Mouse (Mus musculus): ENCODE measurements at regions not wholly inside any gene's neighbourhood (a gene's known extent, or its start where the extent isn't known, plus 50 kb on each side); places are given as distances from the start of the nearest gene placed in this dataset.

DNA sequence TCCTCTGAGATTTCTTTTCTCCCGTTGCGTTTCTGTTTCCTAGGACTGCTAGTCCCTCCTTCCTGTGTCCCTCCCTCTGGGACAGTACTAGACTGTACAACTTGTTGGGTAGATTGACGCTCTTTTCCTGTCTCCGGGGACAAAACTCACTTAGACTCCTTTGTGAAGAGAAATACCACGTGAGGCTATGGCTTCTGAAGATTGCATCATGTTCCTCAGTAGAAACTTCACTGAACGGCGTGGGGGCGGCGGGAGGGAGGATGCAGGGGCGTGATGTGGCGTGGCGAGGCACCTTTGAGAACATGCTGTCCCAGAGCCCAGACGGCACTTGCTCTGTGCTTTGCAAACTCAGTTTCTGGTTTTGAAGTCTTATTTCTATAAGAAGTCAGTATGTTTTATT, 78.5 kb downstream of the Spata18 start:
- DNase-seq: no peak
- ATAC-seq (ENCODE audit: low FRiP score, low TSS enrichment): no peak
- Histone ChIP-seq H3K27me3 (ENCODE audit: control insufficient read depth, insufficient read depth, low read length) (no peaks in the 10 kb centered on the region), H3K4me3 (replicated peaks; ENCODE audit: low read depth, low read length) (no peak overlapping the region), H3K4me1 (ENCODE audit: control insufficient read depth, insufficient read depth, low read length) (no peaks in the 10 kb centered on the region), H3K9me3 (ENCODE audit: control insufficient read depth, low read length) (no peaks in the 10 kb centered on the region), H3K9ac (replicated peaks; ENCODE audit: low read length) (no peak overlapping the region), H3K4me2 (ENCODE audit: low read length) (no peak overlapping the region), H3K27ac (replicated peaks; ENCODE audit: low read depth, low read length) (no peak overlapping the region), H3K36me3 (ENCODE audit: control insufficient read depth, insufficient read depth, low read length) (no peaks in the 10 kb centered on the region)
- WGBS: 90% methylated on average over 13 of the region's 13 CpGs

DNA sequence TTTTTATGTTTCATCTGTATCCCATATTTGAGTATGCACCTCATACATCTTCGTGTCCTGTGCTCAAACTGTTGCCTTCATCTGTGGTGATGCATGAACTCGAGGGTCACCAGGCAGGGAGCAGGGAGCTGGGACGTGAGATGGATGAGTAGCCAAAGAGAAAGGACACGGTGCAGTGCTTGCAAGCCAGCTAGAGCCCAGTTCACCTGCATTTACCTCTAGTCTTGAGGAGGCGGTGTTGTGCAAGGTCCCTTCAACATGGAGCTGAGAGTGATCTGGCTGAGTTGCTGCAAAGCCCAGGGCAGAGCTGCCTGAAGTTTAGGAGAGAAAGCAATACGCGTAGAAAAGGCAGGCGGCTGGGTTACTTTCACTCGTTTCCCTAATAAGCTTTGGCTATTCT, 80.2 kb downstream of the Spata18 start:
- no peak overlapping the region for H3K27ac ChIP-seq (replicated peaks; ENCODE audit: low read depth, low read length)
- no peak overlapping the region for H3K9ac ChIP-seq (replicated peaks; ENCODE audit: low read length)
- no peaks in the 10 kb centered on the region for H3K27me3 ChIP-seq (ENCODE audit: control insufficient read depth, insufficient read depth, low read length)
- ATAC-seq (ENCODE audit: low FRiP score, low TSS enrichment) (no peak), DNase-seq (no peak)
- H3K4me2 ChIP-seq (ENCODE audit: low read length): no peak overlapping the region
- H3K4me1 ChIP-seq (ENCODE audit: control insufficient read depth, insufficient read depth, low read length): no peaks in the 10 kb centered on the region
- H3K4me3 ChIP-seq (replicated peaks; ENCODE audit: low read depth, low read length): no peak overlapping the region
- 60% methylated on average over 9 of the region's 9 CpGs for WGBS
- H3K36me3 ChIP-seq (ENCODE audit: control insufficient read depth, insufficient read depth, low read length): no peaks in the 10 kb centered on the region
- no peaks in the 10 kb centered on the region for H3K9me3 ChIP-seq (ENCODE audit: control insufficient read depth, low read length)

DNA sequence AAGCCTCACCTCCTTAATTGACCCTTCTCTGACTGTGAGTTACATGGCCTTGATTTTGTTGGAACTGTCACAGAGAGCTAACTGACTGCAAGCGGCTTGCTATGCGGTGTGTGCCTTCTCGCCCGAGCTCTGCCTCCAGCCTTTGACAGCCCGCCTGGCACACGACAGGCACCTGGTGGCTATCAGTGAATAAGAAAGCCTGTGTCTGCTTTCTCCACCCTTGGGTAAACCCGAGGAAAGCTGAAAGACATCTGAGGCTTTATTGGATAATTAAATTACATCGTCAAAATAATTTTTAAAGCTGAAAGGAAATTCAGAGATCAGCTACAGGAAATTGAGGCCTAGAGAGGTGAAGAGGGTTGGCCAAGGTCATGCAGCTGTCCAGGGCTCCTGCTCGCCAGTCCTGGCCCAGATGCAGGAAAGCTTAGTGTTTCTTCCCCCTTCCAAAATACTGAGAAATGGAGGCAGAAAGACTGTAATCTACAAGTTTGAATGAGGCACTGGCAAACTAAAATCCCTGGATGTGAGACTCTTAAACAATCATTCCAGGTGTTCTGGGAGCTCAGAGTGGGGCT, 80.9 kb downstream of the Spata18 start:
- H3K4me3 ChIP-seq (replicated peaks; ENCODE audit: low read depth, low read length): no peak overlapping the region
- WGBS: 58% methylated on average over 9 of the region's 9 CpGs
- no peak for DNase-seq
- H3K9me3 ChIP-seq (ENCODE audit: control insufficient read depth, low read length): no peaks in the 10 kb centered on the region
- no peak overlapping the region for H3K4me2 ChIP-seq (ENCODE audit: low read length)
- H3K27me3 ChIP-seq (ENCODE audit: control insufficient read depth, insufficient read depth, low read length): no peaks in the 10 kb centered on the region
- H3K4me1 ChIP-seq (ENCODE audit: control insufficient read depth, insufficient read depth, low read length): no peaks in the 10 kb centered on the region
- H3K9ac ChIP-seq (replicated peaks; ENCODE audit: low read length): no peak overlapping the region
- H3K36me3 ChIP-seq (ENCODE audit: control insufficient read depth, insufficient read depth, low read length): no peaks in the 10 kb centered on the region
- no peak overlapping the region for H3K27ac ChIP-seq (replicated peaks; ENCODE audit: low read depth, low read length)
- no peak for ATAC-seq (ENCODE audit: low FRiP score, low TSS enrichment)

DNA sequence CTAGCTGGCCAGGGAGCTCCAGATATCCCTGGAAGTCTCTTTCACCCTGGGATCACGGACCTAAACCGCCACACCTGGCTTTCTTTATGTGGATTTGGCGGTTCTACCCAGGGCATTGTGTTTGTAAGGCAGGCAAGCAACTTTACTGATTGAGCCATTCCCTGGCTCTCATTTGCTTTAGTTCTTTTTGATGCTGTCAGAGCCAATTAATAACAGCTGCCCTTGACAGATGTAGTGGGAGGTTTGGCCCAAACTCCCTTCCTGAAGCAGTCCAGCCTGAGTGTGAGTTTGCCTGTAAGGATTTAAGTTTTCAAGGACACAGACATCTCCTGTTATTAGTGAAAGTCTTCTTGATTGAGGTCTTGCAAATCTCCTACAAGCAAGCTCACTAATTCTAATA, 89.6 kb downstream of the Spata18 start:
- Histone ChIP-seq H3K27me3 (ENCODE audit: control insufficient read depth, insufficient read depth, low read length) (no peaks in the 10 kb centered on the region), H3K4me3 (replicated peaks; ENCODE audit: low read depth, low read length) (no peak overlapping the region), H3K9me3 (ENCODE audit: control insufficient read depth, low read length) (no peaks in the 10 kb centered on the region), H3K4me2 (ENCODE audit: low read length) (no peak overlapping the region), H3K27ac (replicated peaks; ENCODE audit: low read depth, low read length) (no peak overlapping the region), H3K36me3 (ENCODE audit: control insufficient read depth, insufficient read depth, low read length) (no peaks in the 10 kb centered on the region), H3K9ac (replicated peaks; ENCODE audit: low read length) (no peak overlapping the region), H3K4me1 (ENCODE audit: control insufficient read depth, insufficient read depth, low read length) (no peaks in the 10 kb centered on the region)
- no peak for ATAC-seq (ENCODE audit: low FRiP score, low TSS enrichment)
- WGBS: 55% methylated on average over 3 of the region's 3 CpGs
- DNase-seq: no peak

DNA sequence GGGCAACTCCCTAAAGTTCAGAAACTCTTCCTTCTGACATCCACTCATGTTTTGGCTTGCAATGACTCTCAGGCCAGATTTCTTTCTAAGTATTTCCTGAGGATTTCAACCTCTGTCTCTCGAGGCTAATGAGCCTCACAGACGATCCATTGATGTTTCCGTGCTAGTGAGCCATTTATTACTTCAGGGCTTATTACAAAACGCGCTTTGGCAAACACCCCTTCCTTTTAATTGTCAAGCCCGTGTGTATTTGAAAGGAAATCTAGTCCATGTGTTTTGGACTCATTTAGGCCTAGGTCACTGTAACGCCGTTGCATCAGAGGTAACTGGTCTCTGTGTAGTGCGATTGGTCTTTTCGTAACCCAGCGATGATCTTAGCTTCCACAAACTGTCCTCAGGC, 90.3 kb downstream of the Spata18 start:
- no peaks in the 10 kb centered on the region for H3K36me3 ChIP-seq (ENCODE audit: control insufficient read depth, insufficient read depth, low read length)
- no peaks in the 10 kb centered on the region for H3K4me1 ChIP-seq (ENCODE audit: control insufficient read depth, insufficient read depth, low read length)
- H3K4me2 ChIP-seq (ENCODE audit: low read length): no peak overlapping the region
- H3K9ac ChIP-seq (replicated peaks; ENCODE audit: low read length): no peak overlapping the region
- H3K9me3 ChIP-seq (ENCODE audit: control insufficient read depth, low read length): no peaks in the 10 kb centered on the region
- no peak overlapping the region for H3K27ac ChIP-seq (replicated peaks; ENCODE audit: low read depth, low read length)
- H3K27me3 ChIP-seq (ENCODE audit: control insufficient read depth, insufficient read depth, low read length): no peaks in the 10 kb centered on the region
- DNase-seq (no peak), ATAC-seq (ENCODE audit: low FRiP score, low TSS enrichment) (no peak)
- no peak overlapping the region for H3K4me3 ChIP-seq (replicated peaks; ENCODE audit: low read depth, low read length)
- 93% methylated on average over 11 of the region's 11 CpGs for WGBS

DNA sequence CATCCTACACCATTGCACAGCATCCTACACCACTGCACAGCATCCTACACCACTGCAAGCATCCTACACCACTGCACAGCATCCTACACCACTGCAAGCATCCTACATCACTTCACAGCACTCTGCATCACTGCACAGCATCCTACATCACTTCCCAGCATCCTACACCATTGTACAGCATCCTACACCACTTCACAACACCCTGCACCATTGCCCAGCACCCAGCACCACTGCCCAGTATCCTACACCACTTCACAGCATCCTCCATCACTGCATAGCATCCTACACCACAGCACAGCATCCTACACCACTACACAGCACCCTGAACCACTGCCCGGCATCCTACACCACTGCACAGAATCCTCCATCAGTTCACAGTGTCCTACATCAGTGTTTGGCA, 92.8 kb downstream of the Spata18 start:
- H3K9me3 ChIP-seq (ENCODE audit: control insufficient read depth, low read length): no peaks in the 10 kb centered on the region
- no peak overlapping the region for H3K9ac ChIP-seq (replicated peaks; ENCODE audit: low read length)
- no peak overlapping the region for H3K4me2 ChIP-seq (ENCODE audit: low read length)
- H3K4me1 ChIP-seq (ENCODE audit: control insufficient read depth, insufficient read depth, low read length): no peaks in the 10 kb centered on the region
- H3K36me3 ChIP-seq (ENCODE audit: control insufficient read depth, insufficient read depth, low read length): no peaks in the 10 kb centered on the region
- H3K4me3 ChIP-seq (replicated peaks; ENCODE audit: low read depth, low read length): no peak overlapping the region
- H3K27ac ChIP-seq (replicated peaks; ENCODE audit: low read depth, low read length): no peak overlapping the region
- no peaks in the 10 kb centered on the region for H3K27me3 ChIP-seq (ENCODE audit: control insufficient read depth, insufficient read depth, low read length)
- DNase-seq (no peak), ATAC-seq (ENCODE audit: low FRiP score, low TSS enrichment) (no peak)
- 94% methylated on average over 1 of the region's 1 CpGs for WGBS

DNA sequence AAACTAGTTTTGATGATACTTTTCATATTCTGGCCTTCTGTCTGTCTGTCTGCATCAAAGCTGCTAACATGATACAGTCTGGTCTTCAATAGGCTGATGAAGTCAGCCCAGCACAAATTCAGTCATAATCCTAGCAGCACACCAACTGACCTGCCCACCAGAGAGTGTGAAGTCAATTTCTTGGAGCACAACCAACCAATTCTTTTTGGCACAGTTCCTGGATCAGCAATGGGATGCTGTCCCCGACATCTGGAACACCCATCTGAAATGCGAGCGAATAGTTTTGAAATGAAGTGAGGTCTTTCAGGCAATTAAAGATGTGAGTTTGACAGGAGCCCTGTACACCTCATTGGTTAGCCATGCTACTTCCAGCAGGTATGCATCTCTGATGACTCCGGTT, 98.6 kb downstream of the Spata18 start:
- Histone ChIP-seq H3K4me1 (ENCODE audit: control insufficient read depth, insufficient read depth, low read length) (no peaks in the 10 kb centered on the region), H3K27ac (replicated peaks; ENCODE audit: low read depth, low read length) (no peak overlapping the region), H3K4me2 (ENCODE audit: low read length) (no peak overlapping the region), H3K9ac (replicated peaks; ENCODE audit: low read length) (no peak overlapping the region), H3K4me3 (replicated peaks; ENCODE audit: low read depth, low read length) (no peak overlapping the region), H3K36me3 (ENCODE audit: control insufficient read depth, insufficient read depth, low read length) (no peaks in the 10 kb centered on the region), H3K27me3 (ENCODE audit: control insufficient read depth, insufficient read depth, low read length) (no peaks in the 10 kb centered on the region), H3K9me3 (ENCODE audit: control insufficient read depth, low read length) (no peaks in the 10 kb centered on the region)
- 88% methylated on average over 4 of the region's 4 CpGs for WGBS
- ATAC-seq (ENCODE audit: low FRiP score, low TSS enrichment) (no peak), DNase-seq (no peak)

DNA sequence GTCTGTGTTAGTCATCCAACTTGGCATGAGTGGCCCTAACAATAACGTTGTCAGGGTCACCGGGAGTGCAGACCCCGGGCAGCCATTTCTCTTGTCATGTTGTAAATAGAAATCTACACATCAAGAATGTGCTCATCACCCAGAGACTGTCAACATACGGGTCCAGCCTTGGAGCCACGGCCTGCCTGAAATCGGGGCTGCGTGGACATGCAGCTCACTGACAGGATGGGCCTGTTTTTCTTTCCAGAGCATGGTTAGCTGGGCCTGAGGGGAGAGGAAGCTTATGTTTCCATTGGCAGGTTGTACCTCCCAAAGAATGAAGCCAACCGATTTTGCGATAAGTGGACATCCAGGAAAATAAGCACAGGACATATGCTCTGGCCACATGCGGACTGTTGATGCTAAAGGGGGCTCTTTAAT, 101.1 kb downstream of the Spata18 start:
- DNase-seq (no peak), ATAC-seq (ENCODE audit: low FRiP score, low TSS enrichment) (no peak)
- Histone ChIP-seq H3K9me3 (ENCODE audit: control insufficient read depth, low read length) (no peaks in the 10 kb centered on the region), H3K36me3 (ENCODE audit: control insufficient read depth, insufficient read depth, low read length) (no peaks in the 10 kb centered on the region), H3K27me3 (ENCODE audit: control insufficient read depth, insufficient read depth, low read length) (no peaks in the 10 kb centered on the region), H3K4me3 (replicated peaks; ENCODE audit: low read depth, low read length) (no peak overlapping the region), H3K27ac (replicated peaks; ENCODE audit: low read depth, low read length) (no peak overlapping the region), H3K9ac (replicated peaks; ENCODE audit: low read length) (no peak overlapping the region), H3K4me1 (ENCODE audit: control insufficient read depth, insufficient read depth, low read length) (no peaks in the 10 kb centered on the region), H3K4me2 (ENCODE audit: low read length) (no peak overlapping the region)
- WGBS: 90% methylated on average over 10 of the region's 10 CpGs

DNA sequence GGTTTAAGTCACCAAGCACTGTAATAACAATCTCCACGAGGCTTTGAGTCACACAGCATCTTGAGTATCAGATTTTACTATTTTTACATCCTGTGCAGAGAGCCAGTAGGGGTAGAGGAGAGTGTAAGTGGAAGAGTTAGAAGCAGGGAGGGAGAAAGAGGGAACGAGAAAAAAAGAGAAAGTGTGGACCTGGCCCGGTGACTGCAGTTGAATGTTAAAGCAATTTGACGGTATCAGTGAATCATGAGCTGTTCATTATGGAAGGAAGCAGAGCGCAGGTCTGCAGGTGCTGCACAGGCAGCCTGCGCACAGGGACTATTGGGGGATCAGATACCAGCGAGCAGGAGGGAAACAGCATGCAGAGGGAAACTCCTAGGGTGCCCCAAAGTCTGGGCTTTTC, 102.6 kb downstream of the Spata18 start:
- Histone ChIP-seq H3K27ac (replicated peaks; ENCODE audit: low read depth, low read length) (no peak overlapping the region), H3K36me3 (ENCODE audit: control insufficient read depth, insufficient read depth, low read length) (no peaks in the 10 kb centered on the region), H3K9me3 (ENCODE audit: control insufficient read depth, low read length) (no peaks in the 10 kb centered on the region), H3K4me3 (replicated peaks; ENCODE audit: low read depth, low read length) (no peak overlapping the region), H3K27me3 (ENCODE audit: control insufficient read depth, insufficient read depth, low read length) (no peaks in the 10 kb centered on the region), H3K4me1 (ENCODE audit: control insufficient read depth, insufficient read depth, low read length) (no peaks in the 10 kb centered on the region), H3K4me2 (ENCODE audit: low read length) (no peak overlapping the region), H3K9ac (replicated peaks; ENCODE audit: low read length) (no peak overlapping the region)
- WGBS: 69% methylated on average over 7 of the region's 7 CpGs
- ATAC-seq (ENCODE audit: low FRiP score, low TSS enrichment): no peak
- DNase-seq: no peak
